Mouse (Mus musculus) layer of hippocampus, postnatal 25 days (tissue): ENCODE data around the gene Stn1. TPM values are rescaled to one million over a fixed set of nuclear protein-coding genes. Genes with fewer than 3 reads are reported as not detected.
A peak's percentile ranks its signal among the peaks of the same experiment; 100 is the strongest.

ENCODE experiments used
- DNase-seq, 2 experiments: peaks; one replicate each; pipeline ENCODE4 v3.0.0; 2022; ENCODE audit warnings: mixed read lengths in 2 of 2, low spot score in 1 of 2; ENCODE audit errors: extremely low spot score in 1 of 2
- total RNA-seq, 2 experiments: library from RNA; stranded (reverse); gene quantifications; 2 replicates each; pipeline ENCODE4 v1.2.3; 2021

The Stn1 gene
- total RNA-seq, 2 experiments from 2014 or later: 22.7 to 23.5 TPM

- no peak for DNase-seq
These were observed 26.0 kb downstream of the Stn1 start for GRCm38 (mm10) chr19:47511294-47511675.

- no peak for DNase-seq
These were observed 26.6 kb downstream of the Stn1 start for GRCm38 (mm10) chr19:47510473-47511293.

GRCm38 (mm10) chr19:47510135-47510472 is 27.2 kb downstream of the Stn1 start:
- no peak for DNase-seq

- no peak for DNase-seq
These were observed 28.5 kb downstream of the Stn1 start for GRCm38 (mm10) chr19:47508771-47509281.

GRCm38 (mm10) chr19:47508191-47508590 is 29.1 kb downstream of the Stn1 start:
- DNase-seq: no peak

GRCm38 (mm10) chr19:47507128-47508121 is 29.9 kb downstream of the Stn1 start:
- DNase-seq: peak; percentile 56 to 80

GRCm38 (mm10) chr19:47503625-47504024 is 33.7 kb downstream of the Stn1 start:
- DNase-seq: no peak

- DNase-seq: no peak
These were observed 34.7 kb downstream of the Stn1 start for GRCm38 (mm10) chr19:47502563-47502962.

- no peak for DNase-seq
These were observed 36.8 kb downstream of the Stn1 start for GRCm38 (mm10) chr19:47500389-47501011.

GRCm38 (mm10) chr19:47499841-47500240 is 37.5 kb downstream of the Stn1 start:
- no peak for DNase-seq

GRCm38 (mm10) chr19:47498942-47499341 is 38.4 kb downstream of the Stn1 start:
- DNase-seq: no peak

- DNase-seq: no peak
These were observed 39.6 kb downstream of the Stn1 start for GRCm38 (mm10) chr19:47497736-47498135.

GRCm38 (mm10) chr19:47497313-47497712 is 40.0 kb downstream of the Stn1 start:
- no peak for DNase-seq

GRCm38 (mm10) chr19:47493017-47493997 is 44.0 kb downstream of the Stn1 start:
- no peak for DNase-seq

GRCm38 (mm10) chr19:47492422-47492821 is 44.9 kb downstream of the Stn1 start:
- no peak for DNase-seq

- no peak for DNase-seq
These were observed 45.5 kb downstream of the Stn1 start for GRCm38 (mm10) chr19:47491853-47492252.

- DNase-seq: no peak
These were observed 48.1 kb downstream of the Stn1 start for GRCm38 (mm10) chr19:47489233-47489632.

GRCm38 (mm10) chr19:47488250-47488649 is 49.1 kb downstream of the Stn1 start:
- DNase-seq: no peak

- no peak for DNase-seq
These were observed 49.7 kb downstream of the Stn1 start for GRCm38 (mm10) chr19:47487572-47487971.
